Mouse (Mus musculus) large intestine, adult 2 months (tissue): ENCODE data around the gene Rad9b. TPM values are rescaled to one million over a fixed set of nuclear protein-coding genes. Genes with fewer than 3 reads are reported as not detected.

Source experiments
- DNase-seq: peaks from one replicate; pipeline ENCODE4 v3.0.0-alpha.2; 2012; ENCODE audit warnings: low read depth, low spot score
- WGBS: fragments of 180-500 bp; shearing (Covaris S2); methylation state at CpG from one replicate; pipeline ENCODE4 v1.1.7; 2018; 5-methylcytosine and 5-hydroxymethylcytosine counted together
- polyA plus RNA-seq: library from polyadenylated mRNA; depleted of rRNA; stranded (reverse); fragments of >200 nt; gene quantifications from 2 replicates; pipeline ENCODE4 v1.2.3, GENCODE M21; 2012

The Rad9b gene
- polyA plus RNA-seq, 1 experiment = 0.95 TPM

DNA sequence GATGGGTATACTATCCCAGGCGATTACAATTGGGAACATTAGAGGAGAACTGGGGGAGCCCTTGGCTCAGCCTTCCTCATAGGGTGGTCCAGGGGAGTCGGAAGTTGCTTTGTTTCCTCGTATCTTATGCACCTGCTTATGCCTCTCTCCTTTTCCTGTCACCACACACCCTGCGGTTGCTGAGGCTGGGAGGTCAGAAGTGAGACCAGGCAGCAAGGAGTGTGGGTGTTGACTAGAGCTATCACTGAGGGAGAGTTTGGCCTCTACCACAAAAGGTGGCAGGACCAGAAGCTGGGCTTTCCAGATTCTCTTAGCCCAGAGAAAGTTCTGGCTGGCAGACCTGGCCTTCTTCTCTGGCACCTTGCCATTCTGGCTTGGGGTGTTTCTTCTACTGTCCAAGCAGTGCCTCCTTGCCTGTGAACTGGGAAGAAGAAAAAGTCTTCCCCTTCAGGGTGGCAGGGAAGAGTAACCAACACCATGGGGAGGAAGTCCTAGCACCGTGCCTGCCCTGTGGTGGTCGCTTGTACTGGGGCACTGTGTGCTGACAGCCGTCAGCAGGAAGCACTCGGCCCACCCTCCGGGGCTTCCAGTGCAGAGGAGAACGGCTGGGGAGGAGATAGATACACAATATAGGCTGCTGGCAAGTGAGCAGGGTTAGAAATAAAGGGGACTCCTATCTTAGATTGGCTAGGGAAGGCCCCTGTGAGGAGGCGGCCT, 36.5 kb downstream of the Rad9b start:
- DNase-seq = no peak
- 79% methylated on average over 11 of the region's 11 CpGs for WGBS

DNA sequence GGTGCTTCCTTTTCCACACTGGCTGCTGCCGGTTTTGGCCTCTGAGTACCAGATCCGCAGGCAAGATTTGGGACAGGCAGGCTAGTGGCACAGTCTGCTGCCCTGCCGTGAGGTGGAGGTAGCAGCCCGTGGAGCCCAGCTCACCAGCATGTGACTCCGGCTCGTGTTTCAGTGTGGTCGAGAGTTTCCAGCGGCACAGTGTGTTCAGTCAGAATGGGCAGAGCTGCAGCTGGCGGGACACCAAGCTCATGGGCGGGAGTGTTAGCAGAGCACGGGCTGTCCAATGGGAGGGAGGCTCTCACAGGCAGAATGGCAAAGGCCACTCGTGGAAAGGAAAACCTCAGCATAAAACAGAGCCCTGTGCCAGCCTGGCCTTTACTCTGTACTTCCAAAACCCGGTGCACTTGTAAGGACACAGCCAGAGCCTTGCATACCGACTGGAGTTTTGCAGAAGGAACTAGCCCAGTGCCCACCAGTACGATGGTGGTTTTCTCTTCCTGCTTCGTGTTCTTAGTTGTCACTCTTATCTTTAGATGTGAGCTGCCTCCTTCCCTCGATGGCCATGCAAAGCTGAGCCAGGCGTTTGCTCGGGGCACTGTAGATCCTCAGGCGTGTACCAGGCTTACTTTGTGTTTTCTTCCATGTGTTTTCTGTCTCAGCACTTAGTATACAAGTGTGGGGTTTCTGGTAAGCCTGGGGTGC, 38.9 kb downstream of the Rad9b start:
- peak; percentile 68 for DNase-seq
- 25% methylated on average over 20 of the region's 20 CpGs for WGBS

DNA sequence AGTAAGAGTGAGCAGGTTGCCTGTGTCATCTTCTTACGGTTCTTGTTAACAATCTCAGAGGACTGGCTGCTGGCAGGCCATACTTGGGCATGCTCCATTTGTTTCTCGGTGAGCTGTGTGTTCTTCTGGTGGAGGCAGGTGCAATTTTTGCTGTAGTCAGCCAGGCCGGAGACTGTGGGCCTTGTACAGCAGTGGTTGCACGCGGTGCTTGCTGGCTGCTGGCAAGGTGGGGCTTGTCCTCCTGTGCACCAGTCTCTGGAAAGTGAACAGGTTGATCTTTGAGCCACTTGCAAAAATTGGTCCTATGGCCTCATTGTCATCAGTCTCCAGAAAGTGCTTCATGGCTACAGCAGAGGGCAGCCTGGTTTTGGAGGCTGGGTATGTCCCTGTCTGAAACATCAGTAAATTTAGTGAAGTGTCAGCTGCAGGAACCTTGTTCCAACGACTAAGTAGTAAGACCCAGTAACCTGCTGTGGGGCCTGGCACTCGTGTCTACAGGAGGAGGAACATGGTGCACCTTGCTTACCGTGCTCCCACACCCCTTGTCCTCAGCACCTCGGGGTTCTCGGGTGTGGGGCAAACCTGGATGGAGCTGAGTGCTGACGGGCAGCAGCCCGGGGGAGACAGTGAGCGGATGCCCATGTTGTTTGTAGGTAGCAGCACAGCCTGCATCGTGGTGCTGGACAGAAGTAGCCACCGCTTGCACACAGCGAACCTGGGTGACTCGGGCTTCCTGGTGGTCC, 40.9 kb downstream of the Rad9b start:
- DNase-seq = no peak
- WGBS = 87% methylated on average over 17 of the region's 17 CpGs

DNA sequence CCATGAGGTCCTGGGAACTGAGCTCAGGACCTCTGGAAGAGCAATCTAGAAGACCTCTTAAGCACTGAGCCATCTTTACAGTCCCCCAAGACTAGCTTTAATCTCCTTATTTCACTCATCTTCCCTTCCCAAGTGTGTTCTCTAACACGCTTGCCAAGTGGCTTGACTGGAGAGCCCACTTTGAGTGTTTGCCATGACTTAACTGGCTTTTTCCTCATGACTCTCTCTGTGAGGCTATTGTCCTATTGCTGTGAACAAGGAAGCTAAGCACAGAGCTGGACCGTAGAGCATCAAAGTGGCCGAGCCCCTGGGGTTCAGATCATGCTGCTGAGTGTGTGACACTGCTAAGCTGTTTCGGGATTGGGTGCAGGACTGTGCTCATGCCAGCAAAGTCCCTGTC, 41.7 kb downstream of the Rad9b start:
- no peak for DNase-seq
- 59% methylated on average over 4 of the region's 4 CpGs for WGBS

DNA sequence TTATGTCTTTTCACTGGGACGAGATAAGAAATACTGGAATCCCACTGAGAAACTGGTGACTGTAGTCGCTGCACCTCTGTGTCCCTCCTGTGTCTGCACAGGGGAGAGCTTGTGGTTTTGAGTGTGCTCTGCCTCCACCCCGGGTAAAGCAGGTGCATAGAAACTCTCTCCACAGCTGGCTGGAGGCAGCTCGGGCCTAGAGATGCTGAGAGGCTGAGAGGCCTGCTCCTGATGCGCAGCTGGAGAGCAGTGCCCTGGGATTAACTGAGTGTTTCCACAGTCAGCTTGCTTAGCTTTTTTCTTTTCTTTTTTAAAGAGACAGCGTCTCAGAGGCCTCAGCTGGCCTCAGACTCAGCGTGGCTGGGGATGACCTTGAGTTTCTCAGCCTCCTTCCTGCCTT, 42.3 kb downstream of the Rad9b start:
- 64% methylated on average over 7 of the region's 7 CpGs for WGBS
- DNase-seq = no peak

DNA sequence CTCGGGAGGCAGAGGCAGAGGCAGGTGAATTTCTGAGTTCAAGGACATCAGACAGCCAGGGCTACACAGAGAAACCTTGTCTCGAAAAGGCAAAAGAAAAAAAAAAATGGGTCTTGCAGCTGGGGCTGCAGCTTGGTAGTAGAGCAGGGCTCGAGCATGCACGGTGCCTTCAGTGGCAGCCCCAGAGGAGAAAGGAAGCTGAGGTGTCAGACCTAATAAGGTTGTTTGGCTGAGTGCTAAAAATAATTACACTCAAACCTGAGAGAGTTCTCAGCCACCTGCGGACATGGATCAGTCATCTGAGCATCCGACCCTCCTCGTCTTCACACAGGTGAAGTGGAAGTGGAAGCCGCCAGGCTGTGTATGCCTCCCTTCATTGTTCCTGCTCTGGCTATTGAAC, 43.3 kb downstream of the Rad9b start:
- WGBS = 72% methylated on average over 8 of the region's 8 CpGs
- DNase-seq = no peak

DNA sequence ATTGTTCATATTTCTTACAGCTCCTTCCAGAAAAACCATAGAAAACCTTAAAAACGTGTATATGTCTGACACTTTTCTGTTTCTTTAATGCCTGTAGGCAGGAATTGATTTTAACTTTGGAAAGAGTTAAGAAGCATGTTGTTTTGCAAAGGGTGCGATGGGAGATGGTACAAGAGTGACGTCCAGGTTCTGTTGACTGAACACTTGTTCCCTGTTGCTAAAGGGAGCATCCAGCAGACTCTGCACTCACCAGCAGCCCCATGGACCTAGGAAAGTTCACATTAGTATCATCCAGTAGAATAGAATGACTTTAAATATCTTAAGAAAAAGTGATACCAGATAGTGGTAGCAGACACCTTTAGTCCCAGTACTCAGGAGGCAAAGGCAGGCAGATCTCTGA, 47.5 kb downstream of the Rad9b start:
- 89% methylated on average over 3 of the region's 3 CpGs for WGBS
- DNase-seq = no peak

DNA sequence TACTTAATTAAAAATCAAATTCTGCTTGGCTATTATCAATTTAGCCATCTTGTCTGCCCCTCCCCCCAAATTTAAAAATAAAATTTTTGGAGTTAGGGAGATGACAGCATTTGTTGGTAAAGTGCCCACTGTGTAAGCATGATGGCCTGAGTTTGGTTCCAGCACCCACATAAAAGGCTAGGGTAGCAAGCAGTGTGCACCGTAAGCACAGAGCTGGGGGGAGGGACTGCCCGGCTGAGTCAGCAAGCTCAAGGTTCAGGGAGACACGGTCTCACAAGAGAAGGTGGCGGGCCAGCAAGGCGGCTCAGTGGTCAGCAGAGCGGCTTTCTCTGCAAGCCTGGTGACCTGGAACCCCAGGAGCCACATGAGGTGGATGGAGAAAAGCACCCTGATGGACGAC, 48.6 kb downstream of the Rad9b start:
- WGBS = 81% methylated on average over 7 of the region's 7 CpGs
- no peak for DNase-seq

DNA sequence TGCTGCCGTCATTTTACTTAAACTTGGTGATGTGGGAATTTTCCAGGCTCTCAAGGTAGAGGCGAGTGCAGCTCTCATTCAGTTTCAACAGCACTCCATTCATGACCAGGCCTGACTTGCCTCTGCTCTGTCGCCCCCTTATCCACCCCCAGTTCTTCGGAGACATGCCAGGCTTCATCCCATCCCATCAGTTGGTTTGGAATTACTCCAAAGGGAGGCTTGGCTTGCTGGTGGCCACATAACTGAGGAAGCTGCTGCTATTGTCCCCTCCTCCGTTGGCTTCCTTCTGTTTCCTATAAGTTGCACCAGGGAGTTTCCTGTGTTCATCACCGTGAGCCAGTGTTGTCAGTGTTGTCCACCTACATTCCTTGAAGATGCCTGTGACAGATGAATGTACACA, 49.5 kb downstream of the Rad9b start:
- DNase-seq = no peak
- WGBS = 72% methylated on average over 6 of the region's 6 CpGs

DNA sequence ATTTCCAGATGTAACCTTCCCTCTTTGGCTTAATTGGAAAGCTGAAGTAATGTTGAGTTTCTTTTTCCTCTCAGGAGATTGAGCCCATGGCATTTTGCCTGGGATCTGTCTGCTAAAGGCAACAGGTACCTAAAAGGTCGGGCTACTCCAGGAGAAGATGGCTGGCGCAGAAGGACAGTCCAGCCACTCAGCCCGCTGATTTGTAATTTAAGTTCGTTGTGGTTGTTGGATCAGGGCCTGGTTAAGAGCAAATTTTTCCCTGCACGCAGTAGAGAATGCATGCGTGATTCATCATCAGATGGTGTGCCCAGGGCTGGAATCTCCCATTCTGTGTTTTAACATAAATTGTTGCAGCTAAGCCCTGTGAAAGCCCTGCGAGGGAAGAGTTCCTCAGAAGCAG, 50.1 kb downstream of the Rad9b start:
- no peak for DNase-seq
- WGBS = 72% methylated on average over 7 of the region's 7 CpGs

DNA sequence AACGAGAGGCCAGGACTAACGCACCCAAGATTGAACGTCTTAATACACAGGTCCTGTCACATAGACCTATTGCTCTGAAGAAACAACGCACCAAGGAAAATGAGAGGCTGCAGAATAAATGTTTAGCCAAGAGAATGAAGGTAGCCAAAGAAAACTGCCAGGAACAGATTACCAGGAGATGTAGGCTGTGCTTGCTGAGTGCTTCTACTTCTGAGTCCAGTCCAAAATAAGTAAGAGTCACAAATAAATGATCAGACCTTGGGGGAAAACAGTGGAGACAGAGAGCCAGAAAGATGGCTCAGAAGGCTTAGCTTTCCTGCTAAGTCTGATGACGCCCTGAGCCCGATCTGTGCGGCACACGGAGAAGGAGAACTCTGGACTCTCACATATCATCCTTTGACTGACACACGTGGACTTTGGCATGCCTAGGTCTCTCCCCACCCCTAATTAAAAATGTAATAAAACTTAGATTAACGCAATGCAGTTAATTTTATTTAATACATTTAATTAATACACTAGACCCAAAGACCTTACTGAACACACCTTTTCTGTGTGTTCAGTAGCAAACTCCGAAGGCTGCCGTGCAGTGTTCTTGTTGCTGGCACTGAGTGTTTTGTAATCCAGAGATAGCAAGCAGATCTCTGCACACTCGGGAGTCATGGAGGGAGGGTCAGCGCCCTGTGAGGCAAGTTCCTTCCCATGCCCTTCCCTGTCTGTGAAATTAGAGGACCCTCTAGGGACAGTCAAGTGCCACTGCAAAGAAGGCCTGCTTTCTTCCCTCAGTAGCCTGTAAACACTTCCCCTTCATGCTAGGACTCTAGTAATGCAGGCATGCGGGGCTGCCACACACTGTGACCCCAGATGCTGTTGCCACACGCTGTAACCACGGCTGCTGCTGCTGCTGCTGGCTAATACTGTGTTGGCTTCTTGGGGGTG, 51.0 kb downstream of the Rad9b start:
- DNase-seq = no peak
- WGBS = 43% methylated on average over 17 of the region's 17 CpGs

DNA sequence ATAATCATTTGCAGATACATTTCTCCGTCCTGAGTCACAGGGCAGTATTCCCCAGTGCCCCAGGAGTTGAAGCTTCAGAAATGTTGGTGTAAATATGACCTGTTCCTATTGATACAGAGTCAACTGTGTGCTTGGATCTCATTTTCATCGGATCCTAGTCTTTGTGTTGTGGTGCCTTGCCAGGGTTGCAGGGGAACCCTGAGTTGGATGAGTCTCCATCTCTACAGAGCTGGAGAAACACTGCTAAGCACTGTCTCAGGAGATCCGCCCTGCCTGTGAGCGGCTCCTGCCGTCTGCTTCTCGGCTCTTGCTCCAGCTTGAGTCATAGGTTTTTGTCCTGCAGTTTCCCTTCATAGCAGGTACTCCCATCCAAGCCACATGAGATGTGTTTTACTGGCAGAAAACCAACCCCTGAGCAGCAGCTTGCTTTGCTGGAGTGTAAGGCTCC, 53.9 kb downstream of the Rad9b start:
- 75% methylated on average over 6 of the region's 6 CpGs for WGBS
- DNase-seq = no peak

DNA sequence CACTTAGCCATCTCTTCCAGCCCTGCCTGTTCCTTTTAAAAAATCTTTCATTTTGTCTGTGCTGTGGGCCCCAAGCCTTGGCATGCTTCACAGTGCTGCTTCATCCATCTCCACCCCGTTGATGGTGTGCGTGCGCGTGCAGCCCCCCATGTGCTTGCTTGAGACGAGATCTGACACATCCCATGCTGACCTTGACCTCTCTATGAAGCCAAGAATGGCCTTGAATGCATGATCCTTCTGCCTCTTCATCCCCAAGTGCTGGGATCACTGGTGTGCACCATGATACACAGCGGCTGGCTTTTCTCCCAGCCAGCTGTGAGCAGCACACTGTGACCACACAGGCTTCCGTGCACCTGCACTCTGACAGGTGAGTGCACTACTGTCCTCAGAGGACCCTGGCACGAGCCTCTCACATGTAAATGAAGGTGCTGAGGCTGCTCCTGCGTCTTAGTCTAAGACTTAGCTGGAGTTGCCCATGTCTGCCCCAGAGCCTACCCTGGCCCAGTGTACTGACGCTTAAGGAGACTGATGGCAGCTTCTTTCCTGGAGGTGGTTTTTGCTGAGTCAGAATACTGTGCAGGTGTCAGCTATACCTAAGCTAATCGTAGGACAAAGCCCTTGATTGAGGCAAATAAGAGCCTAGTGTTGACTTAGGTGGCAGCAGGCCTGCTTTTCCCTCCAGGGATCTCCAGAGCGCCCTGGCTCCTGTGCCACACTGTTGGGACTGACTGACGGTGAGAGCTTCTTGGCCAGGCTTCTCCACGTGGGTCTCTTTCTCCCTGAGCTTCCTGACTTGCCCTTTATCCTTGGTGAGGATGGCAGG, 58.7 kb downstream of the Rad9b start:
- no peak for DNase-seq
- WGBS = 52% methylated on average over 14 of the region's 14 CpGs

DNA sequence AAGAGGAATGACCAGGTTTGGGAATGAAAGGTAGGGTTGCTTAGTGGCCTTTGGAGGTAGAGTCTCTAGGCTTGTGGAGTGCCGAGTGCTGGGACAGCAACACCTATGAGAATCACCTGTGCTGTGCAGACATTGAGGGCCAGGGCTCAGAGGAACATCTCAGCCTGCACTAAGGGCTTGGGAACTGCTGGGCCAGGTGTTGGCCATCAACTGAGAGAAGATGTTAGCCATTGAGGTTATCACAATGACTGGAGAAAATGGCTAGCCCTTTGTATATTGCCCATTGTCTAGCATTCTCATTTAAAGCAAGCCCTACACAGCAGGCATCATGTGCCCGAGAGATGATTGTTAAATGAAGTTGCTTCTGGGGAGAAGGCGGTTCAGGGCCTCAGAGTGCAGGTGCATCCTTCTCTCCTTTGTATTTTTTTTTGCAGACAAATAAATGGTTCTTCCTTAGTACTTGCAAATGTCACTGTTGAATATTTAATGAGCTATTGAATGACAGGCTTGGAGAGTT, 59.8 kb downstream of the Rad9b start:
- 85% methylated on average over 3 of the region's 3 CpGs for WGBS
- DNase-seq = no peak

DNA sequence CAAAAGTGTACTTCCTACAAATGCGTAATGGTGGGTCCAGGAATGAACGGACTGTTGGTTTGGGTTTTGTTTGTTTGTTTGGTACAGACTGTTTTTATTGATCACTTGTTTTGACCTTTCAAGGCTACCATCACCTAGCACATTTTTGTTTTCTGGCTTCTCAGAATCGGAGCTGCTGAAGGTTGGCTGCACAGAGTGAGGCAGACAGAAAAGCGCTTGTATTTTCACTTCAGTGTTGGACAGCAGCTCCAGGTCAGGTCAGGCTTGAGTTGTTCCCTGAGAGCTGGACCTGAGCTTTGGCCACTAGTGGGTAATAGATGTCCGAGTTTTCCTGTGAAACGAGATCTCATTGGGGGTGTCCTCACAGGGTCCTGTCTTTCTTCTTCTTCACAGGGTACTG, 60.9 kb downstream of the Rad9b start:
- WGBS = 84% methylated on average over 6 of the region's 6 CpGs
- DNase-seq = no peak

DNA sequence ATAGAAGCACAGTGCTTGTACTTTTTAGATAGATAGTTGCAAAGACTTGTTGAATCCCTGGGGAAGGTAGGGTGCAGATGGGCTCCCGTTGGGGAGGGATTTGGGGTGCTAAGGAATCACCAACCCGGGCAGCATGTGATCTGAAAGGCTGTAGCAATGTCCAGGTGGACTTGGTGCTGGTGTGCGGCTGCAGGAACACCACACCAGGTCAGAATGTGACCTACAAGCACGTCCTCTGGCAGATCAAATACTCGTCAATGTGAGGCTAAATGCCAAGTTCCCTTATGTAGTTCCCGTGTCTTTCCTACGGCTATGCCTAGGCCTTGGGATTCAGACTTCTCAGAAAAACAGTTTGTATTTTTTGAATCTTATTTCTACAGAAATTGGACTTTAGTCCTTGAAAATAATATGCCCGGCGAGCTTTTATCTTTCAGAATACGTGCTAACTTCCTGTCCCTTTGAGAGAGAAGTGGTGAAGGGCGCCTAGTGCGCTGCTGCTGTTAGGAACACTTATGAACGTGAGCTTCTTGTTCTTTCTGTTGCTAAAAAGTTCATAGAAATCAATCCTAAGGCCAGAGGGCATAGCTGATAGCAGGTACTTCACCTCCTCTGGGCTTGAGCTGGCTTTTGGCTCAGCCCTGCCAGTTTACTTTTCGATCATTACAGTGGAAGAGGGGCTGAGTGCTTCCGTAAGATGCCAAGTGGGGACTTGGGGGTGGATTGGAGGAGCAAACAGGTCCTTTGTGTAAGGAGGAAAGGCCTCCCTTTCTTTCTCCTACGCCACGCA, 62.3 kb downstream of the Rad9b start:
- DNase-seq = no peak
- WGBS = 37% methylated on average over 17 of the region's 17 CpGs

DNA sequence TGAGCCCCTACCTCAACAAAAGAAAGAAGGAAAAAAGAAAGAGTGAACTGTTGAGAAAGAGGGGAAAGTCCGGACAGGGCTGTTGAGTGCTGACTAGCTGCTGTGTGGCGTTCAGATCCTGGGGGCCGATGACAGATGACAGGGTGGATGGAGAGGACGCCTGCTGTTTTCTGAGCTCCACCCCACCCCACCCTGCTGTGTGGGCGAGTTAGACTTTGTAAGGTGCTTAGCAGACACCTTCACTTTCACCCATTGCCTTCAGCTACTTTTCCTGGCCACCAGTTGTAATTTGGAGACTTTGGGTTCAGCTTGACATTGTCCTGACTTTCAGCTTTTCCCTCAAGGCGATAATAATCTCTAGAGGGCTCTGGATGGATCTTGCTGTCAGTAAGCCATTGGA, 62.9 kb downstream of the Rad9b start:
- WGBS = 37% methylated on average over 6 of the region's 6 CpGs

More for the DNA sequence above, 62.9 kb downstream of the Rad9b start:
- DNase-seq = no peak
